Mouse (Mus musculus) heart, postnatal 0 days (tissue): ENCODE measurements at regions not wholly inside any gene's neighbourhood (a gene's known extent, or its start where the extent isn't known, plus 50 kb on each side); places are given as distances from the start of the nearest gene placed in this dataset.

Experiments
- CTCF ChIP-seq: IDR thresholded peaks from 2 replicates; pipeline ENCODE4 v1.5.1; 2016; ENCODE audit warnings: antibody characterized with exemption, control low read depth, low read depth
- EP300 ChIP-seq: IDR thresholded peaks from 2 replicates; pipeline ENCODE4 v1.6.1; 2016; ENCODE audit warnings: antibody characterized with exemption, low read depth

- no peak for TF ChIP-seq CTCF
- no peak for TF ChIP-seq EP300
Observed at GRCm38 (mm10) chr7:50993707-50994106, 394.7 kb downstream of the 4933405O20Rik start.
